Mouse (Mus musculus): ENCODE data around the gene Pprc1. TPM values are rescaled to one million over a fixed set of nuclear protein-coding genes. Genes with fewer than 3 reads are reported as not detected.

The Pprc1 gene
- total and polyA plus RNA-seq, 3 experiments, result 27.8 to 135 (median 39.3) TPM

- peaks cover 21 to 22% of the 10 kb centered on the region in 2 experiments for H3K36me3 ChIP-seq (ENCODE audit: control insufficient read depth in 1 of 2, insufficient read depth in 2 of 2, low read length in 2 of 2)
- H3K79me2 ChIP-seq (ENCODE audit: control insufficient read depth, insufficient read depth, low read length, poor library complexity), result peaks cover 32% of the 10 kb centered on the region
- H3K9me3 ChIP-seq (replicated peaks; ENCODE audit: insufficient read depth, low read length), result no peaks in the 10 kb centered on the region
- H3K27ac ChIP-seq (ENCODE audit: control insufficient read depth, low read depth, low read length), result no peak overlapping the region
- H3K4me3 ChIP-seq (ENCODE audit: control insufficient read depth in 1 of 2, insufficient read depth in 1 of 2, low read depth in 2 of 2, low read length in 2 of 2), result no peak overlapping the region
- TF ChIP-seq MYB (IDR thresholded peaks at IDR 0.05; ENCODE audit: low read depth, low read length), result no peak
- no peak for TF ChIP-seq GABPA (IDR thresholded peaks at IDR 0.05; ENCODE audit: low read depth, low read length)
- no peak for TF ChIP-seq POLR2AphosphoS5 (IDR thresholded peaks at IDR 0.05; ENCODE audit: borderline replicate concordance, low read depth, low read length)
- TF ChIP-seq NRF1 (IDR thresholded peaks at IDR 0.05; ENCODE audit: insufficient read depth, low read depth, low read length, poor library complexity, severe bottlenecking), result no peak
- TF ChIP-seq RCOR1 (IDR thresholded peaks at IDR 0.05; ENCODE audit: low read depth, low read length), result no peak
- no peak for TF ChIP-seq RAD21 (IDR thresholded peaks at IDR 0.05; ENCODE audit: low read depth, low read length)
- no peak for TF ChIP-seq USF1 (IDR thresholded peaks at IDR 0.05; ENCODE audit: low read depth, low read length)
- TF ChIP-seq CHD1 (IDR thresholded peaks at IDR 0.05; ENCODE audit: low read depth, low read length), result no peak
- no peak for TF ChIP-seq POLR2A (IDR thresholded peaks at IDR 0.05; ENCODE audit: control insufficient read depth in 1 of 2, insufficient read depth in 1 of 2, low read depth in 1 of 2, low read length in 2 of 2, poor library complexity in 1 of 2)
- TF ChIP-seq USF2 (IDR thresholded peaks at IDR 0.05; ENCODE audit: borderline replicate concordance in 1 of 2, insufficient read depth in 1 of 2, low read depth in 1 of 2, low read length in 2 of 2), result no peak
- no peak for TF ChIP-seq ZC3H11A (IDR thresholded peaks at IDR 0.05; ENCODE audit: low read depth, low read length)
- no peak for TF ChIP-seq ZMIZ1 (IDR thresholded peaks at IDR 0.05; ENCODE audit: low read depth, low read length)
- TF ChIP-seq MXI1 (IDR thresholded peaks at IDR 0.05; ENCODE audit: low read depth, low read length), result no peak
- no peak for TF ChIP-seq TAL1 (IDR thresholded peaks at IDR 0.05; ENCODE audit: low read length)
- no peak for TF ChIP-seq HCFC1 (IDR thresholded peaks at IDR 0.05; ENCODE audit: low read depth, low read length)
- TF ChIP-seq SMC3 (IDR thresholded peaks at IDR 0.05; ENCODE audit: low read depth, low read length), result no peak
- no peak for TF ChIP-seq ELF1 (IDR thresholded peaks at IDR 0.05; ENCODE audit: low read depth, low read length)
- TF ChIP-seq MAZ (IDR thresholded peaks at IDR 0.05; ENCODE audit: low read depth, low read length), result no peak
- H3K27me3 ChIP-seq (ENCODE audit: control insufficient read depth in 1 of 2, insufficient read depth in 2 of 2, low read length in 2 of 2), result no peaks in the 10 kb centered on the region
- no peak for DNase-seq (ENCODE audit: low read depth, low spot score)
- peaks cover 0 to 21% of the 10 kb centered on the region in 2 experiments; a peak in 3 of 4 replicates for H3K4me1 ChIP-seq (ENCODE audit: control insufficient read depth in 1 of 2, insufficient read depth in 2 of 2, low read length in 2 of 2)
- H3K9ac ChIP-seq (ENCODE audit: control insufficient read depth, low read depth, low read length, poor library complexity, severe bottlenecking), result no peak overlapping the region
These were observed 11.8 kb upstream of the Pprc1 start for GRCm38 (mm10) chr19:46032731-46033510.

DNA sequence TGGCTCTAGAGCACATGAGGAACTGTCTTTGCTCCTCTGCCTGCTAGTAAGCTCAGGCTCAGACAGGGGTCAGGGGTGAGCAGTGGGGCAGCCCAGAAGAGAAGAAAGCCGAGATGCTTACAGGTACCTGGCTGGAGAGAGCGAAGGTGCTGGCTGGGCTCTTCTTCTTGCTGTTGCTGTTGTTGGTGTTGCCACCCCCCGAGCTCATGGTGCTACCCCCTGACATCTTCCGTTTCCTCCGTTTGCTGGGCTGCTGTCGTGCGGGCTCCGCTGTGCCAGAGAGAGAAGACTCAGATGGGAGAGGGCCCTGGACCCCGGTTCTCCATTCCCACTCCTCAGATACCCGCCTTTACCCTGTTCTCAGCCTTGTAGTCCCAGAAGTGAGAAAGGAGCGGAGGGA is 10.8 kb upstream of the Pprc1 start:
- Histone ChIP-seq H3K9me3 (replicated peaks; ENCODE audit: insufficient read depth, low read length) (no peaks in the 10 kb centered on the region), H3K79me2 (ENCODE audit: control insufficient read depth, insufficient read depth, low read length, poor library complexity) (peaks cover 42% of the 10 kb centered on the region), H3K36me3 (ENCODE audit: control insufficient read depth in 1 of 2, insufficient read depth in 2 of 2, low read length in 2 of 2) (peaks cover 21 to 22% of the 10 kb centered on the region in 2 experiments), H3K9ac (ENCODE audit: control insufficient read depth, low read depth, low read length, poor library complexity, severe bottlenecking) (no peak overlapping the region), H3K4me3 (ENCODE audit: control insufficient read depth in 1 of 2, insufficient read depth in 1 of 2, low read depth in 2 of 2, low read length in 2 of 2) (no peak overlapping the region), H3K27ac (ENCODE audit: control insufficient read depth, low read depth, low read length) (no peak overlapping the region), H3K4me1 (ENCODE audit: control insufficient read depth in 1 of 2, insufficient read depth in 2 of 2, low read length in 2 of 2) (peaks cover 0 to 21% of the 10 kb centered on the region in 2 experiments; a peak in 3 of 4 replicates), H3K27me3 (ENCODE audit: control insufficient read depth in 1 of 2, insufficient read depth in 2 of 2, low read length in 2 of 2) (no peaks in the 10 kb centered on the region)
- DNase-seq (ENCODE audit: low read depth, low spot score), result no peak
- TF ChIP-seq POLR2AphosphoS2 (IDR thresholded peaks at IDR 0.05; ENCODE audit: low read length), result peak; percentile 31; the same call in 1 of the 2 replicates
- no peak for TF ChIP-seq KAT2A (conservative IDR thresholded peaks at IDR 0.05; ENCODE audit: low read depth, low read length)
